ENCODE assay signal across 17 mouse cellular contexts in genomic region chr1:184504663-184505062, GRCm38 (mm10).
"Had no signal": no experiment of that assay in that cellular context is flagged by ENCODE, and none has a peak within 500 bp of the region (broad histone marks: within the 10 kb centered on the region; RNA-seq: fewer than 3 reads in every experiment).

No protein-coding gene starts in this region.

- H3K4me2 ChIP-seq: liver, embryonic 12.5 days; lung, embryonic 14.5 days; midbrain, embryonic 13.5 days; midbrain, embryonic 15.5 days; neural tube, embryonic 13.5 days; neural tube, embryonic 15.5 days had no signal

- H3K9ac ChIP-seq: liver, embryonic 12.5 days; liver, embryonic 14.5 days; lung, embryonic 14.5 days; midbrain, embryonic 13.5 days; midbrain, embryonic 15.5 days; neural tube, embryonic 13.5 days; neural tube, embryonic 15.5 days had no signal

- ATAC-seq: liver, embryonic 12.5 days; midbrain, embryonic 13.5 days; midbrain, embryonic 15.5 days had no signal

- H3K27me3 ChIP-seq: liver, embryonic 12.5 days; midbrain, embryonic 13.5 days; midbrain, embryonic 15.5 days; neural tube, embryonic 13.5 days; neural tube, embryonic 15.5 days had no signal

- DNase-seq: lung, embryonic 14.5 days; retina, postnatal 1 day; right cerebral cortex, adult 18-20 months; right cerebral cortex, postnatal 25 days; right cerebral cortex, postnatal 4 days; spleen, adult 18-20 months; thymus, adult 18-20 months; thymus, postnatal 14 days; thymus, postnatal 36 days had no signal

- H3K4me1 ChIP-seq: liver, embryonic 12.5 days; midbrain, embryonic 10.5 days; midbrain, embryonic 15.5 days; neural tube, embryonic 13.5 days had no signal

- H3K36me3 ChIP-seq: liver, embryonic 12.5 days; midbrain, embryonic 10.5 days; midbrain, embryonic 13.5 days; midbrain, embryonic 15.5 days; neural tube, embryonic 13.5 days; neural tube, embryonic 15.5 days had no signal

- H3K9me3 ChIP-seq: midbrain, embryonic 13.5 days; midbrain, embryonic 15.5 days; neural tube, embryonic 13.5 days; neural tube, embryonic 15.5 days had no signal

- H3K4me3 ChIP-seq: liver, embryonic 12.5 days; midbrain, embryonic 10.5 days; midbrain, embryonic 13.5 days; midbrain, embryonic 15.5 days; myocyte; neural tube, embryonic 13.5 days; neural tube, embryonic 15.5 days had no signal

- H3K27ac ChIP-seq: liver, embryonic 12.5 days; liver, embryonic 14.5 days; midbrain, embryonic 10.5 days; midbrain, embryonic 13.5 days; midbrain, embryonic 15.5 days; neural tube, embryonic 13.5 days; neural tube, embryonic 15.5 days had no signal
